Mouse (Mus musculus) cortical plate, adult 2 months (tissue): ENCODE results near the gene 1810037I17Rik.

Experiments
- CTCF ChIP-seq: fragments of 200-500 bp; IDR thresholded peaks from 2 replicates; pipeline ENCODE4 v1.5.1; 2011; ENCODE audit warnings: mild to moderate bottlenecking, control low read depth, low read length; ENCODE audit not compliant: insufficient read depth; ENCODE audit errors: extremely low read depth
- POLR2A ChIP-seq: fragments of 200-500 bp; IDR thresholded peaks from 2 replicates; pipeline ENCODE4 v1.6.1; 2011; ENCODE audit warnings: mild to moderate bottlenecking, low read length, control low read depth; ENCODE audit not compliant: insufficient read depth; ENCODE audit errors: extremely low read depth

- no peak for TF ChIP-seq POLR2A
- TF ChIP-seq CTCF: no peak
Observed at GRCm38 (mm10) chr3:122972126-122972822, 48.3 kb downstream of the 1810037I17Rik start.
